Mouse (Mus musculus) G1E (cell line): ENCODE measurements at regions not wholly inside any gene's neighbourhood (a gene's known extent, or its start where the extent isn't known, plus 50 kb on each side); places are given as distances from the start of the nearest gene placed in this dataset.

Source experiments
- CTCF ChIP-seq: IDR thresholded peaks from 2 replicates; pipeline ENCODE4 v1.5.1; 2012; ENCODE audit warnings: low read depth, low read length, inconsistent platforms, mixed read lengths
- GATA1 ChIP-seq: IDR thresholded peaks from 2 replicates; pipeline ENCODE4 v1.6.1; 2012; ENCODE audit warnings: borderline replicate concordance, low read length, inconsistent platforms, mixed read lengths
- GATA2 ChIP-seq: IDR thresholded peaks from 2 replicates; pipeline ENCODE4 v1.6.1; 2012; ENCODE audit warnings: low read depth, low read length, inconsistent platforms, borderline replicate concordance
- POLR2AphosphoS5 ChIP-seq: IDR thresholded peaks from 2 replicates; pipeline ENCODE4 v1.6.1; 2012; ENCODE audit warnings: low read depth, low read length, inconsistent platforms; ENCODE audit not compliant: insufficient replicate concordance
- TAL1 ChIP-seq: conservative IDR thresholded peaks from 2 replicates; pipeline ENCODE4 v1.6.1; 2012; ENCODE audit warnings: low read depth, low read length, inconsistent platforms, mixed read lengths

GRCm38 (mm10) chr11:19264798-19265671, 246.2 kb upstream of the Meis1 start:
- TF ChIP-seq CTCF (no peak), POLR2AphosphoS5 (no peak), TAL1 (no peak), GATA1 (no peak), GATA2 (no peak)
